Mouse (Mus musculus) urinary bladder, postnatal 25 days (tissue): Measurements from ENCODE around the gene Il10rb.
A peak's percentile ranks its signal among the peaks of the same experiment; 100 is the strongest.

Experiments used
- DNase-seq: peaks from one replicate; pipeline ENCODE4 v3.0.0; 2022; ENCODE audit warnings: low spot score

Il10rb gene

DNA sequence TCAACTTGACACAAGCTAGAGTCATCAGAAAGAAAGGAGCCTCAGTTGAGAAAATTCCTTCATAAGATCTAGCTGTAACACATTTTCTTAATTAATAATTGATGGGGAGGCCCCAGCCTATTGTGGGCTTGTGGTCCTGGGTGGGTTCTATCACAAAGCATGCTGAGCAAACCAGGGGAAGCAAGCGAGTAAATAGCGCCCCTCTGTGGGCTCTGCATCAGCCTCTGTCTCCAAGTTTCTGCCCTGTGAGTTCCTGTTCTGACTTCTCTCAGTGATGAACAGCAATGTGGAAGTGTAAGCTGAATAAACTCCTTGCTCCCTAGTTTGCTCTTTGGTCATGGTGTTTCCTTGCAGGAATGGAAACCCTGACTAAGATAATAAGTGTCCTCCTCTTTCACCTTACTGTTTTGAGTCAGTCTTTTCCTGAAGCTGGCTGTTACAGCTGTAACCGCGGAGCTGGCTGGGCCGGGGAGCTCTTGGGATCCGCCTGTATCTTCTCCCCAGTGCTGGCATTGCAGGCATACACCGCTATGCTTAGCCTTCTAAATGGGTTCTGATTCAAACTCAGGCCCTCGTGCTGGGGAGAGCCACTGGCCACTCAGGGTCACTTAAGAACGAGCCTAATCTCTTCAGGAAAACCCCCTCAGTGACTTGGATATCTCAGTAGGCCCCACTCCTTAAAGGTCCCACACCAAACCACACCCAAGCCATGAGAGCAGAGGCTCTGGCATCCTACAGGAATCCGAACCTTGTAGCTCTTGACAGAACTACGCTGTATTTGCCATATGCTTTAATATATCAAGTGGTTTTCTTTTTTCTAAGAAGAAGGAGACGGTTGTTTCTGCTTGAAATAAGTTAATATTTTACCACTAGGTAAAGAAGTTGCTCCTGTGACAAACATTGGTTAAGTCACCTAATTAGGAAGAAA, 44.4 kb downstream of the Il10rb start:
- no peak for DNase-seq

DNA sequence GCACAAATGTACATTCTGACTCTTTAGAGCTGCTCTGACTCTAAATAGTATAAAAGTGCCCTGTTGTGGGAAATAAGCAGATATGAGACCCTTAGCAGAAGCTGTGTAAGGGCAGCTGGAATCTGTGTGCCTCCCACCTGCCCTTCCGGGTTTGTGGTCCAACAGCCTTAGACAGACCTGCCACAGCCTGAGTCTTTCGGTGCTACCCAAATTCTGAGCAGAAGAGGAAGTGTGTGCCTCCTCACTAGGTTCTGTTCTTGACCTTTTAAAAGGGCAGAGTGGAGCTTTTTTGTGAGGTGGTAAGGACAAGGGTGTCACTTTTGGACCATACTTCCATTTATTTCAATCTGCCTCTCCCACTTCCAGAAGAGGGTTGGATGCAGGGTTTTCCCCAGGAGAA, 46.0 kb downstream of the Il10rb start:
- no peak for DNase-seq

DNA sequence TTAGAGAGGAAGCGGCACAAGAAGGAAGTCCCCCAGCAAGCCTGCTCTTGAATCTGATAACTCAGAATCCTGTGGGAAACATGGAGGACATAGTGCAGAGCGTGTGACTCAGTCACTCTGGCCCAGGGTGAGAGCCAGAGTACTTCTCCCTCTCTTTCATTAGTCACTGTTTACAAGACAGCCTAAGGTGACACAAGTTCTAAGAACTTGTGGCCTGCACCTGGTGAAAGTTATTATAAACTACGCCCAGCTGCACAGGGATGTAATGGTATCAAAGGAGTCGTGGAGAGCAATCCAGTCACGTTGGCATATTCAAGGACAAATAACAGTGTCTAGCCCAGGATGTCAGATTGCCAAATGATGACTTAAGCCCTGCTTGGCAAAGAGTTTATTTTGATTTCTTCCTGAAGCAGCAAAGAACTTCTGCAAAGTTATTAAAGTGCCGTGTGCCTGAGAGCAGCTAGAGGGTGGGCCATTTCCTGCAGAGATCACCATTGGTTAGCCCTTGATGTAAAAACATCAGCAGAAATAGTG, 46.5 kb downstream of the Il10rb start:
- DNase-seq = no peak

DNA sequence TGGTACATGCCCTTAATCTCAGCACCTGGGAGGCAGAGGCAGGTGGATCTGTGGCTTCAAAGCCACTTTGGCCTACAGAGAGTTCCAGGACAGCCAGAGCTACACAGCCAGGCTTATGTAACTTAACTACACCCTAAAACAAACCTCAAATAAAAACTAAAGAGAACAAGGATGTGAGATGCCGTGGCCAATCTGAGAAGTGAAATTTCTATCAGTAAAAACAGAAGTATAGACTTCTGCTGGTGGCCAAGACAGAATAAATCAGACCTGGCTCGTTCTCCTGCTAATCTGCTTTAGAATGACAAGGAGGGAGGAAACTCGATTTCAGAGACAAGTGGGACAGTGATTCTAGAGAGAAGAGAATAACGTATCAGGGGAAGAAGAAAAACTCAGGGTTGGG, 49.9 kb downstream of the Il10rb start:
- no peak for DNase-seq

DNA sequence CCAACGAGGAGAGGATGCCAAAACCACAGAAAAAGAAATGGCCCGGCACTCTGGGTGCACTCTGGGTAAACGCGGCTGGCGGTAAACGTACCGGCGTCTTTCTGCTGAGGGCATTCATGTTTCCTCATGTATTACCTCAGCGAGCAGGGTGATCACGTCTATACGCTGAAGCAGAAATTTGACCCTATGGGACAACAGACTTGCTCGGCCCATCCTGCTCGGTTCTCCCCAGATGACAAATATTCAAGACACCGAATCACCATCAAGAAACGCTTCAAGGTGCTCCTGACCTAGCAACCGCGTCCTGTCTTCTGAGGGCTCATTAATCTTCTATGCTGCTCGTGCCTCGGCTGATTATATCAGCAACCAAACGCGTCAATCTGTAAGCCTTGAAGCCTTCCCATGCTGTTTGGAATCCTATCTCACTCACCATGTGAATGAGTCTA, 52.4 kb downstream of the Il10rb start:
- no peak for DNase-seq

DNA sequence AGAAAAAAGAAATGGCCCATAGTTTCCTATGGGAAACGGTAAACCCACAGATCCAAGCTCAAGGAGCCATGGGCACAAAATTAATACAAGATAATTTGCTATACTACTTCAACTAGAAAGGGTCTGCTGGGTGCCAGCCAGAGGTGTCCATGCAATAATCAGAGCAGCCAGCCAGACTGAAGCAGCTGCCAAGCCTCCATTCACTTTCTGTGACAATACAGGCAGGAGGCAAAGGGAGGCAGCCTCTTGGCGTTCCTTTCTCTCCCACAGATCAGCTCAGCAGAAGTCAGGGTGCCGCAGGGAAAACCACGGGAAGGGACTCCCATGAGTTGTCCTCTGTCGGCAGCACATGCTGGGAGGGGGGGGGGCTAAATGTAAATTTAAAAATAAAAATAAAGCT, 53.0 kb downstream of the Il10rb start:
- DNase-seq = no peak

DNA sequence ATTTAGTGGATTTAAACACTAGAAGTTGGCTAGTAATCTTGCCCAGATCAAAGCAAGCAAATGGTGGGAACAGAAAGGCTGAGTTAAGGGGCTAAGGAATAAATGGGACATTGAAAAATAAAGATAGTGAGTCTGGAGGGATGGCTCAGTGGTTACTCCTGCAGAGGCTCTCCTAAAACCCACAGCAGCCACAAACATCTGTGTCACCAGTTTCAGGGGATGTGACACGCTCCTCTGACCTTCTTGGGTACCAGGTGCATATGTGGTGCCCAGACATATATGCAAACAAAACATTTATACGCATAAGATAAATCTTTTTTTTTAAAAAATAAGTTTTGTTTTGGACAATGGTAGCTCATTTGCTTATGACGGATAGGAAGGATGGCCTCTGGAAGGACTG, 53.4 kb downstream of the Il10rb start:
- DNase-seq = no peak

DNA sequence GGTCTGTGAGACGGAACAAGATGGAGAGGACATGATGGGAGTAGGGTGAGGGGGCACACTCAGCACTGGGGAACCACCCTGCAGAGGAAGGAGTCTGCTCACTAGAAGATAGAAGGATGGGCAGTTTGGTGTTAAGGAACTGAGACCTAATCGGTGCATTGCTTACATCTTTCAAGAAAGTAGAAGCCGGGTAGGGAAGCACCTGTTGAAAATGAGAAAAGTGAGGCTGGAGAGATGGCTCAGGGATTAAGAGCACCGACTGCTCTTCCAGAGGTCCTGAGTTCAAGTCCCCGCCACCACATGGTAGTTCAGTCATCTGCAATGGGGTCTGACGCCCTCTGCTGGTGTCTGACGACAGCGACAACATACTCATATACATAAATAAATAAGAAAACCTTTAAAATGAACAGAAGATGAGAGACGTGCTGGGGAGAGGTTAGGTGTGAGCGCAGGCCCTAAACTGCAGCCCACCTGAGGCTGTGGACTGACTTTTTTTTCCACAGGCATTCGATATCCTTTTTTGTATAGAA, 53.9 kb downstream of the Il10rb start:
- no peak for DNase-seq

DNA sequence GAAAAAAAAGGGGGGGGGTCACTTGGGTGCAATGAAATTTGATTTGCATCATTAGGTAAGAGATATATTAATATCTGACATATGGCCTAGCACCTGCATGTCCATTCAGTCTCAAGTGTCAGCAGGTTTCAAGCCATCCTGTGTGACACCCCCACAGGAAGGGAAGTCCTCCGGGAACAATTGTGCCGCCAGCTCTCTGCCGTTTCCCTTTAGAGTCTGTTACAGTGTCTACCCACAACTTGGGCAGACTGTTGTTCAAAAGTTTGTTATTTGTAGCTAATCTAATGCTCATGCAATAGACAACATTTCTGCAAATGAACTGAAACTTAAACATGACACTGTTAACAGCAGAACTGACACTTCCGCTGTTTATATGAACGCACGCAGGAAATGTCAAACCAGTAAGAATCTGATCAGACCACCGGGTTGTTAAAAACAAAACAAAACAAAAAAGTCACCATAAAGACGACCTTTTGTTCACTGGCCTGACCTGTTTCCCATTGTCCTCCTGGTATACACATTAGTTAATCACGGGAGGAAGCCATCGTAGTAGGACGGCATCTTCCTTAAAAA, 55.2 kb downstream of the Il10rb start:
- no peak for DNase-seq

DNA sequence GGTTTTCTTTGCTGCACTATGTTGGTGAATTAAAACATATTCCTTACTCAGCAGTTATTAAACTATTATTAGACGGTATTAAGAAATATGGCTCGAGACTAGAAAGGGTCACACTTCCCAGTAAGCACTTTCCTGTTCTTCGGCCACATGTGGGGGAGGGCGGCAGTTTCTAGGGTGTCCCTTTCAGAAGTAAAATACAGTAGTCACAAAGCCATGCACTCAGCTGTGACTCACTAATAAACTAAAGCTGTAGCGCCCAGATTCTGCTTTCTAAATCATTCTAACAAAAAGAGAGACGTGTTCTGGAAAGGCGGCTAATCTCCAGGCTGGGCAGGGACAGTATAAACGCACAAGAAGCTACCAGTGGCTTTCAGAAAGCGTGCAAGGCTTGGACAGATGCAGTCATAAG, 55.8 kb downstream of the Il10rb start:
- DNase-seq = no peak

DNA sequence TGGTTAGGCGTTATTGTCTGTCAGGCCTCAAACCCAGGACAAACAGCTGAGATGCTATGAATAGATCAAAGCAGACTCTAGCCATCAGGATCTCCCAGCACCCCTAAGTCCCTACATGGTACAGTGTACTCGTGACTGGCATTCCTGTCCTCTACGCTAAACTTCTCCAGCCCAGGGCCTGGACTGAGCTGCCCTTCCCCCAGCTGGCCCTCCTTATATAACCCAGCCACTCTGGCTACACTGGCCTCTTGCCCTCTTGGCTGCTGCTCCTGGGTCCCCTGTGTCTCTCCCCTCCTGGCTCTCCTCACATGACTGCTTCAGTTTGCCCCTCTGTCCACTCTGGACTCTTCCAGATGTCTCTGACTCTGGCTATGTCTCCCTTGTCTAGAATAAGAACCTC, 56.7 kb downstream of the Il10rb start:
- no peak for DNase-seq

DNA sequence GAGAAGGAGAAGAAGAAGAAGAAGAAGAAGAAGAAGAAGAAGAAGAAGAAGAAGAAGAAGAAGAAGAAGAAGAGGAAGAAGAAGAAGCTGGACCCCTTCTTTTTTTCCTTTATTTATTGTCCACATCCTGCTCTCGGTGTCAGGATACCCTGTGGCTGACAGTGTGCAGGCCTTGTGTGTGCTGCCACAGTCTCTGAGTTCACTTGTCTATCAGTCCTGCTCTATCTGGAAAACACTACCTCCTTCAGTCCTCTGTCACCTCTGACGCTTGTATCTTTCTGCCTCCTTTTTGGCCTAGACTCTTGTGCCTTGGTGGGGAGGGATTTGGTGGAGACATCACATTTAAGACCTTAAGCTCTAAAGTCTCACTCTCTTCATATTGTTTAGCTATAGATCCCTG, 57.4 kb downstream of the Il10rb start:
- no peak for DNase-seq

DNA sequence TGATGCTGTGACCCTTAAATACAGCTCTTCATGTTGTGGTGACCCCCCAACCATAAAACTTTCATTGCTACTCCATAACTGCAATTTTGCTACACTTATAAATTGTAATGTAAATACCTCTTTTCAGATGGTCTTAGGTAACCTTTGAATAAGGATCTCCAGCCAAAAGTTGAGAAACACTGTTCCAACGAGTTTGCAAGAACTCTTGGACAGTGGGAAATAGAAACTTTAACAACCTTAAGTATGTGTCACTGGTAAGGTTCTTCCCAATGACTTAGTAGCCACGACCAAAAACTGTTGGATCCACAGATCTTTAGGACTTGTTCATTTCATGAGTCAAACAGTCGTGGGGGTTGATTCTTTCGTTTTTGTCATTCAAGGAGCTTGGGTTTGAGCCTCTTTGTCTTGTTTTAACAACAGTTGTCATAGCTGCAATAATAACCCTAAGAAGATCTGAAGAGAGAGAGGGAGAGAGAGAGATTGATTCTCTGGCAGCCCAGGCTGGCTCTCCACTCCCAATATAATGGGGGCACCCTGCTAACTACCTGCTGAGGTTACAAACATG, 58.0 kb downstream of the Il10rb start:
- no peak for DNase-seq

DNA sequence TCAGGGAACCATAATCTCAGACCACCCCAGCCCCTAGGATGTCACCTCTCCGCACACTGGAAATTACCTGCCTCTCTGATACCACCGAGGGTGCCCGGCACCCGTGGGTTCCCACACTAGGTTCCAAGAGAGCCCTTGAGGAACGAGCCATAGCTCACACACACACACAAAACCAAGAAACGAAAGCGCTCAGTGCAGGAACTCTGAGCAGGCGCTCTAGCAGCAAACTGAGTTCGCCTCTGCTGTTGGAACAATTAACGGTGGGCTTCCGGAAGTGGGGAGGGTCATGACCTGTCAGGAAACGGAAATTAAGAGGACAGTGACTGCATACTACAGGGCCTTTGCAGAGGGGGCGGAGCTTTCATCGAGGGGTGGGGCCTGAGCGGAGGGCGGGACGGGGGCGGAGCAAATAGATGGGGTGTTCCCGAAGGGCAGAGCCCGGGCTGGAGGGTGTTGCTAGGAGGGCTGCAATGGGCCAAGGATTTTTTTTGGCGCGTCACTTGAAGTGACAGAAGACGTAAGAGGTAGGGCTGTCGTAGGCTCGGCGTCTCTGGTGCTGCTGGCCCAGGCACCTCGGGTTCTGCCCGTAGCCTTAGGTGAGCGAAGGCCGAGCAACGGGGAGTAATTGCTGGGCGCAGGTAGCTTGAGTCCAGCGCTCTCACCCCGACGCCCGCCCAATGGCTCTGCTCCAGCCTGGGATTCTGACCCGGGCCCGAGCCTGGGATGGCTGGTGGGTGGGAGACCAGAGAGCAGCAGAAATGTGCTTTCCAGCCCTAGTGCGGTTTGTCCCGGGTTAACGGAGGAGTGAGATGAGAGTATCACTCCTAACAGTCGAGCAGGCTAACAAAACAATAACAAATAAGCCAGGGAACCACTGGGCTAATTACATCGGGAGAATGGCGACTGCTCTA, 58.9 kb downstream of the Il10rb start:
- DNase-seq = peak; percentile 84

DNA sequence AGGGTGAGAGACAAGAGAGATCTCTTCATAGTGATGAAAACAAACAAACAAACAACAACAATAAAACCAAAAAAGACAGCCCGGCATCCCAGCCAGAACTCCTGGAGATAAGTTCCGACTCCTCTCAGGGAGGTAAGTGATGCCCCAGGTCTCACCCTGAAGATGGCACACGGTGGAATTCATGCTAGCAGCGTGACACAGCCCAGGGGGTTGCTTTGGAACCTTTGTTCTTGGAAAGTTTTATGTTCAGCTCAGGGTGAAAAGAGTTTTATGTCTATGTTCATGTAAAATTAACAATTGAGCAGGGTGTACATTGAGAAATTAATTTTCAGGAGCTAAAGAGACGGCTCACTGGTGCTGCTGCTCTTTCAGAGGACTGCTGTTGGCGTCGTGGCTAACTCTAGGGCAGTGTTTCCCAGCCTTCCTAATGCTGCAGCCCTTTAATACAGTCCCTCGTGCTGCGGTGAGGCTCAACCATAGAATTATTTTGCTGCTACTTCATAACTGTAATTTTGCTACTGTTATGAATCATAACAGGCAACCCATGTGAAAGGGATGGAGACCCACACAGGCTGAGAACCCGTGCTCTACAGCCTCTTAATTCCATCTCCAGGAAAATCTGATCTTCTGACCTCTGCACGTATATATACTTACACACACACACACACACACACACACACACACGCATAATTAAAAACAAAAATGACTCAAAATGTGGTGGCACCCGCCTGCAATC, 59.7 kb downstream of the Il10rb start:
- no peak for DNase-seq

DNA sequence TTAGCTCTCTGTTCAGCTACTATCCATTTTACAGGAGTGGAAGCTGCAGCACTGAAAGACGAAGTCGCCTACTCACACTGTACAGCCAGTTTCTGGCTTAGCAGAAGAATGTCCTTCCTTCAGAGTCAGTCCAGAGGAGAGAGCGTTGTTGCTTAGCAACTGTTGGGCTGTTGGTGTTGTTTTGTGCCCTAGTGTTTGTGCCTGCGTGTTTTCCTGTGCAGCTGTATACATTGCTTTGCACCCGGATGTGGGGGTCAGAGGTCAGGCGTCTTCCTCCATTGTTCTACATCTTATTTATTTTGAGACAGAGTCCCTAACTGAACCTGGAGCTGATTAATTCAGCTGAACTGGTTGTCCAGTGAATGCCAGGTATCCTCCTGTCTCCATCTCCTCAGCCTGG, 60.6 kb downstream of the Il10rb start:
- no peak for DNase-seq

DNA sequence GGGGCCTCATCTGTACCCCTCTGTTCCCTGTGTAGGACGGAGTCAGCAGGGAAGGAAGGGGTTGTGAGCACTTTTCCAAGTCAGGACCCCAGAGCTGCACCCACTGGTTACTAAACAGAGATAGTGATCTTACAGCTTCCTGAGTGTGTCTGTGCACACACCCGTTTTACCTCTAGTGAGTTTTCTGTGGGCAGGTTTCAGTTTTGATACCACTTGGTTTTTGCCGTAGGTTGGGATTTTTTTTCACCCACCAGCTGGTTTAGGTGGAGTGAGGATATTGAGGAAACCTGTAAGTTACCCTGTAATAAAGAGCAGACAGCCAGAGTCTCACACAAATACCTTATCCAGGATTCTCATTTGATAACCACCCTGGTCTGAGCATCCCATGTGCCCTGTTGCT, 64.5 kb downstream of the Il10rb start:
- no peak for DNase-seq

DNA sequence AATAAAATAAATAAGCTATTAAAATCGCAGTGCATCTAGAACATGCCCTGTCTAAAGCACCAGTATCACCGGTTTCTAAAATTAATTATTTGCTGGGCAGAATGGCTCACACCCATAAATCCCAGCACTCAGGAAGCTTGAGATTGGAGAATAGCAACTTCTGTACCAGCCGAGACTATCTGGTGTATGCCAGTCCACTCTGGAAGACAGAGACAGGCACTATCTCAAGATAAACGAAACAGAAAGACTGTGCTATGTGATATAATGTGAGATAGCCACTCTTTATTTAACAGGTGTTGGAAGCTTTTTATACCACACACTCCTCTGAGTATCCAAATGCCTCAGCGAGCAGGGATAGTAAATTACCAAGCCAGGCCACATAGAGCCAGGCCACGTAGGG, 65.5 kb downstream of the Il10rb start:
- no peak for DNase-seq
